Mouse (Mus musculus): Measurements from ENCODE around the gene Lelp1.

The Lelp1 gene

DNA sequence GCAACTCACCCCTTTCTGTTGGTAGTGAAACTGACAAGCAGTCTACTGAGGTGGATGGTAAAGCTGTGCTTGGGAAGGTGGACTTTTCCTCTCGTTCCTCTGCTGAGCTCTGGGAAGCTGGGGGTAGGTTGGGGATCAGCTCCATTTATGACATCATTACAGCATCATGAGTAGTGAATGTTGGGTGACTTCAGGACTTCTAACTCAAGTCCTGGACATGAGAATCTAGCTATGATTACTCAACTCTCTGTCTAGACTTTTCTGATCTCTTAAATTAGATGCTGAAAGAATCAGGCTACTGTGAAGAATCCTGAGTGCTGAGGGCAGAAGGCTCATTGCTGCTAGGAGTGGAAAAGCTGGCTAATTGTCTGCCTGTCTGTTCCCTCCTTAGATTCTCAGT lies at the start of gene Lelp1:
Lelp1 (minus strand) TSS at position 101 of the 400 bp plus-strand sequence.
- no peak for DNase-seq

GRCm38 (mm10) chr3:92176880-92177279 lies 34.3 kb upstream of the Lelp1 start:
- DNase-seq, result no peak

DNA sequence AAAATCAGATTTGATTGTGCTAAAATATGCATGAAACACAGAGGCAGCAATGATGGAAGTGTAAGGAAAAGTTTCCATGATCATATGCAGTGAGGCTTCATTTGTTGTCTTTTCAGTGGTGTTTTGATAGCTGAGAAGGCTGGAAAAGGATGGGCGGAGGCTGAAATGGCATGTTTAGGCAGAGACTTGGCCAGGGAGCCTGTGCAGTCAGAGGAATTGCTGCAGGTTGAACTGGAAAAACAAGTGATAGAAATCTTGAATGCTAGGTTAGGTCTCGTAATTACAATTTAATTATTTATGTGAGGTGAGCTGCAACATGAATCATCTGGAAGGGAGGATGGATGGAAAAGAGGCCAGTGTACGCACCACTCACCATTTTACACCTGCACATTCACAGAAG lies 27.3 kb upstream of the Lelp1 start:
- DNase-seq, result no peak

- DNase-seq, result no peak
Observed at GRCm38 (mm10) chr3:92153322-92153721, 10.8 kb upstream of the Lelp1 start.

GRCm38 (mm10) chr3:92150631-92151277 lies 8.2 kb upstream of the Lelp1 start:
- DNase-seq, result no peak

DNA sequence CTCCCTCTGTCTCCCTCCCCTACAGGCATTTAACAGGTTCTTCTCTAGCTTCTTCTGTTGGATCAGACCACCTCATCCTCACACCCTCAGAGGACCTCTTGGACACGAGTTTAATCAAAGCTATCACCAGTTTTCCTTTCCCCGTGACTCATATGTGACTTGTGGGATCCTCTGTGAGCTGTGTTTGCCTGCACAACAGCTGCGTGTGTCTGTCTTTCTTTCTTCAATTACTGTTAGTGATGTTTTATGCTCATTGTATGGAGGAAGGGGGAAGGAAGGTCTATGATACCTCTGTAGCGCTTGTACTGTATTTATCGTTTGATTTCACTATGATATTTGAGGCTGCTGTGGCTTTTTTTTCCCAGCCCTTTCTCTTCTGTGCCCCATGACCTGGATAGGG lies 5.4 kb upstream of the Lelp1 start:
- DNase-seq, result no peak

GRCm38 (mm10) chr3:92147420-92147819 lies 4.9 kb upstream of the Lelp1 start:
- no peak for DNase-seq

DNA sequence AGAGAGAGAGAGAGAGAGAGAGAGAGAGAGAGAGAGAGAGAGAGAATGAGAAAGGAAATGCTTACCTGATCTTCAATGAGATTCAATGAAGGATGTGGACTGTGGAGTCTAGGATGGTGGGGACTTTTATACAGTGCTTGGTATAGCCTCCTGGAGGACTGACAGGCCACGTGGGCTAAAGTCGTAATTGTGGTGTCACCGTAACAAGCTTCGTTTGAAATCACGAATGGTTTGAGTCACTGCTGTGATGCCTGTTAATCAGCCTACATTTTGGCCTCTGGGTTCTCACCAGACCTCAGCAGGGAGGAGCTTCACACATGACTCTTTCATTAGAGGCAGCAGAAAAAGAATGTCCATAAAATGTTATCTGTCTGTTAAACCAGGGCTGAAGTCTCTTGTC lies 18.7 kb downstream of the Lelp1 start, which contains the start of gene Prr9:
Prr9 (minus strand) TSS at position 101 of the 400 bp plus-strand sequence.
- DNase-seq, result no peak

GRCm38 (mm10) chr3:92120902-92121301 lies 21.6 kb downstream of the Lelp1 start:
- no peak for DNase-seq

GRCm38 (mm10) chr3:92117930-92118329 lies 24.6 kb downstream of the Lelp1 start:
- no peak for DNase-seq

- DNase-seq, result no peak
Observed at GRCm38 (mm10) chr3:92111526-92111925, 31.0 kb downstream of the Lelp1 start.

- no peak for DNase-seq
Observed at GRCm38 (mm10) chr3:92110790-92111189, 31.8 kb downstream of the Lelp1 start.

- DNase-seq, result no peak
Observed at GRCm38 (mm10) chr3:92106582-92106981, 36.0 kb downstream of the Lelp1 start.

All from thymus, postnatal 25 days (tissue).